Mouse (Mus musculus): ENCODE measurements at regions not wholly inside any gene's neighbourhood (a gene's known extent, or its start where the extent isn't known, plus 50 kb on each side); places are given as distances from the start of the nearest gene placed in this dataset.

DNA sequence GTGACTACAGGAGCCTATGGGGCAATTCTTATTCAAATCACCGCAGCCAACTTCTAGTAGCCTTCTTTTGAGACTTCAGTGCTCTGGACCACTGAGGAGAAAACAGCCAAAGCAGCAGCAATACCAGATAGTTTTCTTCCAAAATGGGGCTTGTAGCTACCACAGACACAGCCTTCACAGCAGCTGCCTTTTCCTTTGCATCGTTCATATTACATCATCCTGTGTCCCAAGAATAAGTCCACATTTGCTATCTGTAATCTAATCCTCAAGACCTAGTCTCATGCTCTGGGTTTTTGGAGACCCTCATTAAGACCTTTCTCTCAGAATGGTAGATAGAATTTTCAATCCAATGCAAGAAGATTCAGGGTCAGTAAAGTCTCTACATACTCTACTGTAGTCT, 258.2 kb upstream of the Rbms1 start:
- no peak for TF ChIP-seq CTCF (IDR thresholded peaks at IDR 0.05; ENCODE audit: extremely low read depth, insufficient read depth, insufficient read length, insufficient replicate concordance)
- TF ChIP-seq POLR2A (IDR thresholded peaks at IDR 0.05; ENCODE audit: low read depth, low read length): no peak
